In genomic region chr8:115126674-115127073, GRCm38 (mm10) we compare ENCODE assay signal across 19 mouse cellular contexts.
DNase-seq lines count a peak whose midpoint lies in the region; ATAC-seq lines count a peak whose summit lies in the region.
"Had no signal": no experiment of that assay in that cellular context is flagged by ENCODE, and none has a peak within 500 bp of the region (broad histone marks: within the 10 kb centered on the region; RNA-seq: fewer than 3 reads in every experiment).

No protein-coding gene starts in this region.

- ATAC-seq in CD4-positive, CD25-positive, alpha-beta regulatory T cell, adult 4 months: peak; percentile 37
- peak; percentile 37; the same call in 1 of the 2 replicates for ATAC-seq in granulocyte monocyte progenitor cell, adult 5-6 weeks (replicated peaks; ENCODE audit: poor library complexity, severe bottlenecking)
- ATAC-seq: forebrain, embryonic 15.5 days; hindbrain, postnatal 0 days; Patski had no signal

- peak; percentile 41 for DNase-seq in CD4-positive helper T cell, adult 2 months (ENCODE audit: low read depth, low spot score)
- no peak for DNase-seq in spleen, adult 18-20 months
- DNase-seq in layer of hippocampus, adult 8-10 months (ENCODE audit: low spot score in 2 of 2): no peak
- DNase-seq in spleen, postnatal 36 days (ENCODE audit: low spot score in 2 of 2): no peak
- DNase-seq: adrenal gland, postnatal 10 days; adrenal gland, postnatal 36 days; cerebellum, adult 11 months; cerebellum, adult 2 months; cerebellum, adult 9-11 months; cerebellum, postnatal 25 days; gastrocnemius, postnatal 25 days; heart, adult 2 months; heart, postnatal 14 days; heart, postnatal 4 days had no signal
